Mouse (Mus musculus) heart, adult 10 weeks (tissue): ENCODE data around the gene Mapk8ip3. TPM values are rescaled to one million over a fixed set of nuclear protein-coding genes. Genes with fewer than 3 reads are reported as not detected.

Source experiments
- polyA plus RNA-seq: library from polyadenylated mRNA; stranded (reverse); fragments of 350-450 nt; fragmentation: Illumina TruSeq; extraction: RNeasy Lipid Tissue Mini Kit (QIAGEN cat#74804); gene quantifications from one replicate; pipeline ENCODE4 v1.2.3, GENCODE M21; 2014; ENCODE audit warnings: low read depth, low replicate concordance

The Mapk8ip3 gene
- 67.2 TPM for polyA plus RNA-seq

DNA sequence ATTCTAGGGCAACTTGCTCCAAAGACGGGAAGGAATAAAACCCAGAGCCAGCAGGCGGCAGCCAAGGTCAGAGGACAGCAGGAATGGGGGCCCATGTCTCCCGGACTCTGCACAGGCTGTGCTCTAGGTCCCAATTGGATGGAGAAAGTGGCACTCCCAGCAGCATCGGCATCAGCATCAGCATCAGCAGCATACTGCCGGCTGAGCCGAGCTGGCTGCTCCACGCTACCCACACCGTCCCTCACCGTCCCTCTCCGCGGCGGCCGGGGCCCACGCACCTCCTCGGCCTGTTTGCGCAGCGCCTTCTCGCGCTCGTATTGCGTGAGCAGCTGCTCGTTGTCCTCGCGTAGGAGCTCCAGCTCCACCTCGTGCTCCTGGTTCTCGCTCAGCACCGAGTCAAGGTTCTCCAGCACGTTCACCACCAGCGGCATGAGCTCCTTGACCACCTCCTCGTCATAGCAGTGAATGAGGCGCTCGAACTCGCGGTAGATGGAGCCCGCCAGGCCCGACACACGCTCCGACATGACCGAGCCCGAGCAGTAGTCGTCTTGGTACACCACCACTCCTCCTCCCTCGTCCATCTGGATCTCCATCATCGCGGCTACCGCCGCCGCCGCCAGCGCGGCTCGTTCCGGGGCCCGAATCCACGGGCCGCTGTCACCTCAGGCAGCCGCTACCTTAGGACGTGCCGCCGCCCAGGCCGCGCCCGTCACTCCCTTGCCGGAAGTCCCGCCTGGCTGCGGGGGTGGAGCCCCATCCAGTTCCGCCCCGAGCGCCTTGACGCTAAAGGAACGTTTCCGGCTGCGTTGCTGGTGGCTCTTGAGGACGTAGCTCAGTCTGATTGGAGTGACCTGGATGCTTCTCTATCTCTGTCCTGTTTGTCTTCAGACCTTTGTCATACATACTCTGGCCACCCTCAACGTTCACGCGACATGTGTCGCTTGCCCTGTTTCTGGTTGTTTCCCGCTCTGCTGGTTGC is at the start of gene Mapk8ip3:
Gene Mapk8ip3 (minus strand): TSS at position 719 of the 979 bp plus-strand sequence.

DNA sequence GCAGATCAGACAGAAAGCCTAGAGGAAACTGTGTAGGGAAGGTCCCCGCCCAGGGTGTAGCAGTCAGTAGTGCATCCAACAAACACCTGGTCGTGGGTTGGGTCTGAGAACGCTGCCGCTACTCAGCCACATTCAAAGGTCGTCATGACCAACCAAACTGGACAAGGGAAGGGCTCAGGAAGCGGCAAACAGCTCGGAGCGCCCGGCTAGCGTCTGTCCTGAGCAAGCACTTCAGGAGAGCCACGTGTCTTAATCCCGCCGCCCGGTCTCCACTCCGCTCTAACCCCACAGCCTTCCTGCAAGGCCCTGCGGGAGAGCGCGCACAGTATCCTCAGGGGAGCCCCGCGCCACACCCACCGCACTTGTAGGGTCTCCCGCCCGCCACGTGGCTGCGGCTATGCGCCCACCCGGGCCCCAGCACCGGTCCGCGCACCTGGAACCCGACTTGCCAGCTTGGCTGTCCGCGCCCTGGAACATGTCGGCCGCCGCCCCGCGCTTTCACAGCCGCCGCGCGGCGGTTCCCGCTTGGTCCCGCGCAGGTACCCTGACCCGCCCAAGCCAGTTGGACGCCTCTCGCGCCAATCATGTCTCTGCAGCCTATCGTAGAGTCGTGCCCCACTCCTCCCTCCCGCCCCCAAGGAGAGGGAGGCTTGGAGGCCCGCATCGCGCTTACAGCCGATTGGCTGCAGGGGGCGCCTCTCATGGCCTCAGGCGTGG is 23.5 kb upstream of the Mapk8ip3 start, which contains the start of gene Jpt2:
Gene Jpt2 (minus strand): TSS at position 555 of the 717 bp plus-strand sequence.

GRCm38 (mm10) chr17:24896241-24896992 is 40.4 kb downstream of the Mapk8ip3 start, which contains the start of gene Nme3:
TSS of gene Nme3 (plus strand) at chr17:24896500.

DNA sequence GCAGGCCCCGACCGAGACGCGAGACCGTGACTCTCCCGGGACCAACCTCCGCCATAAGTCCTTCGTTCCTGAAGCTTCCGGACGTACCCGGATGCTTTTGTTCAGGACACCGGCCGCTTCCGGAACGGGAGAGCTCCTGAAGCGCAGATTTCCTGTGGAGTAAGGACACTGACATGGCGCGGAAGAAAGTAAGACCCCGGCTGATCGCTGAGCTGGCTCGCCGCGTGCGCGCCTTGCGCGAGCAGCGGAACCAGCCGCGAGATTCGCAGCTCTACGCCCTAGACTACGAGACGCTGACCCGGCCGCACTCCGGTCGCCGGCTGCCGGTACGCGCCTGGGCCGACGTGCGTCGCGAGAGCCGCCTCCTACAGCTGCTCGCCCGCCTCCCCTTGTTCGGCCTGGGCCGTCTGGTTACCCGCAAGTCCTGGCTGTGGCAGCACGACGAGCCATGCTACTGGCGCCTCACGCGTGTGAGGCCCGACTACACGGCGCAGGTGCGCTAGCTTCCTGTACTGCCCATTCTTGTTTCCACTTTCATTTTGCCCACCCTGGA is 41.7 kb downstream of the Mapk8ip3 start, which contains the start of the genes Eme2 and Mrps34:
Gene Eme2 (minus strand): TSS at position 93 of the 553 bp plus-strand sequence.
Gene Mrps34 (plus strand): TSS at position 122 of the 553 bp plus-strand sequence.

GRCm38 (mm10) chr17:24886134-24886931 is 50.4 kb downstream of the Mapk8ip3 start, which contains the start of the genes Nubp2 and Spsb3:
TSS of gene Nubp2 (minus strand) at chr17:24886349.
TSS of gene Spsb3 (plus strand) at chr17:24886643.

DNA sequence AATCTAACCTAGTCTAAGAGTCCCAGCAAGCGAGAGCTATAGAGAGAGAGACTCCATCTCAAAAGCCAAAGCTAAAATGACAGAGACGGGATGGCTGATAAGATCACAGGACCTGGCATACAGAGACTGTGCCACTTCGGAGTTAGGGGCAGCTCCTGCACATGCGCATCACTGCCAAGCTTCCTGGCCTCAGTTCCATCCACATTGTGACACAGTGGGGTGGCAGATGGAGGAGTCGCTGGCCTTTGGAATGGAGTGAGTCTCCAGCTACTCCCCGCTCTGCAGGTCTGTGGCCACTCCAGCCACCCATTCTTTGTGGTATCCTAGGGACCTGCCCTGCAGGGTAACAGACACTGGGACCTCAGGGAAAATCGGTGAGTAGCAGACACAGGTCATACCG is 71.0 kb downstream of the Mapk8ip3 start, which contains the start of gene Igfals:
Gene Igfals (plus strand): TSS at position 222 of the 400 bp plus-strand sequence.

GRCm38 (mm10) chr17:24850065-24850772 is 86.6 kb downstream of the Mapk8ip3 start, which contains the start of gene Fahd1:
TSS of gene Fahd1 (minus strand) at chr17:24850364.

Other genes starting within 250 kb of the Mapk8ip3 start
- 0.31 TPM for gene Syngr3, start 247.0 kb downstream of the Mapk8ip3 start, polyA plus RNA-seq
- gene Gfer, start 240.8 kb downstream of the Mapk8ip3 start, polyA plus RNA-seq = 18.9 TPM
- 1.2 TPM for gene Noxo1, start 240.7 kb downstream of the Mapk8ip3 start, polyA plus RNA-seq
- 18.8 TPM for gene Tbl3, start 229.3 kb downstream of the Mapk8ip3 start, polyA plus RNA-seq
- gene Rnf151, start 218.9 kb downstream of the Mapk8ip3 start, polyA plus RNA-seq = not detected
- gene Rps2, start 218.9 kb downstream of the Mapk8ip3 start, polyA plus RNA-seq = 1,388 TPM
- gene Ndufb10, start 212.5 kb downstream of the Mapk8ip3 start, polyA plus RNA-seq = 1,266 TPM
- 333 TPM for gene Rpl3l, start 209.2 kb downstream of the Mapk8ip3 start, polyA plus RNA-seq
- gene Msrb1, start 200.3 kb downstream of the Mapk8ip3 start, polyA plus RNA-seq = 139 TPM
- not detected for gene Hs3st6, start 184.0 kb downstream of the Mapk8ip3 start, polyA plus RNA-seq
- 0.26 TPM for gene Meiob, start 132.7 kb downstream of the Mapk8ip3 start, polyA plus RNA-seq
- 79.8 TPM for gene Hagh, start 96.8 kb downstream of the Mapk8ip3 start, polyA plus RNA-seq
- 77.3 TPM for gene Fahd1, start 86.6 kb downstream of the Mapk8ip3 start, polyA plus RNA-seq
- 8.5 TPM for gene Igfals, start 71.0 kb downstream of the Mapk8ip3 start, polyA plus RNA-seq
- gene Nubp2, start 50.6 kb downstream of the Mapk8ip3 start, polyA plus RNA-seq = 22.1 TPM
- gene Spsb3, start 50.3 kb downstream of the Mapk8ip3 start, polyA plus RNA-seq = 35.8 TPM
- gene Eme2, start 41.9 kb downstream of the Mapk8ip3 start, polyA plus RNA-seq = 15.4 TPM
- gene Mrps34, start 41.9 kb downstream of the Mapk8ip3 start, polyA plus RNA-seq = 86.1 TPM
- 30.4 TPM for gene Nme3, start 40.5 kb downstream of the Mapk8ip3 start, polyA plus RNA-seq
- gene Jpt2, start 23.7 kb upstream of the Mapk8ip3 start, polyA plus RNA-seq = 6.5 TPM
- gene Cramp1l, start 78.8 kb upstream of the Mapk8ip3 start, polyA plus RNA-seq = 8.1 TPM
- 5.2 TPM for gene Ift140, start 79.1 kb upstream of the Mapk8ip3 start, polyA plus RNA-seq
- 49.6 TPM for gene Tmem204, start 146.6 kb upstream of the Mapk8ip3 start, polyA plus RNA-seq
- gene Telo2, start 179.0 kb upstream of the Mapk8ip3 start, polyA plus RNA-seq = 17.6 TPM
- not detected for gene Ptx4, start 183.8 kb upstream of the Mapk8ip3 start, polyA plus RNA-seq
- gene Clcn7, start 196.4 kb upstream of the Mapk8ip3 start, polyA plus RNA-seq = 22.7 TPM
- not detected for gene Ccdc154, start 225.5 kb upstream of the Mapk8ip3 start, polyA plus RNA-seq
- gene Gm38655, start 238.5 kb upstream of the Mapk8ip3 start, polyA plus RNA-seq = not detected
- 21.1 TPM for gene BC003965, start 247.6 kb upstream of the Mapk8ip3 start, polyA plus RNA-seq